Mouse (Mus musculus): ENCODE measurements around the gene Prrc2b.

Gene Prrc2b

DNA sequence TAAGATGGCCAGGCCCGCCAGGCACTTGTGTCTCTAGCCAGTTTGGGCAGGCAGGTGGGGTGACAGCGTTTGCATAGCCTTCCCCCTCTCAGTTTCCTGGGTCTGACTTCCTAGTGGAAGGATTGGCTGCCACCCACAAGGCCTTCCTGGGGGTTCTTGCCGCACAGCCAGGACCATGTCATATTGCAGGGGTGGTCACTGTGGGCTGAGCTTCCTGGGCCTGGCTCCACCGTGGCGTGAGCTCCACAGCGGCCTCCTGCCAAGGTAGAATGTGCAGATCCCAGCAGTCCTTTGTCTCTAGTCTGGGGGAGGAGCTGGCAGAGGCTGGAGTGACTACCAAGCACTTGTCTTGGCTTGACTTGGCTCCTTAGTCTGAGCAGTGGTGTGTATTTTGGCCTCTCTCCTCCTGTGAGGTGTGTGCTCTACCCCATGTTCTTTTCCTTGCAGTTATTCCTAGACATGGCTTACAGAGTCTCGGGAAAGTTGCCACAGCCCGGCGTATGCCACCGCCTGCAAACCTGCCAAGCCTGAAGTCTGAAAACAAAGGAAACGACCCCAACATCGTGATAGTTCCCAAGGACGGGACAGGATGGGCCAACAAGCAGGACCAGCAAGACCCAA, 31.9 kb downstream of the Prrc2b start:
- no peak for DNase-seq (ENCODE audit: low read depth, low spot score)

DNA sequence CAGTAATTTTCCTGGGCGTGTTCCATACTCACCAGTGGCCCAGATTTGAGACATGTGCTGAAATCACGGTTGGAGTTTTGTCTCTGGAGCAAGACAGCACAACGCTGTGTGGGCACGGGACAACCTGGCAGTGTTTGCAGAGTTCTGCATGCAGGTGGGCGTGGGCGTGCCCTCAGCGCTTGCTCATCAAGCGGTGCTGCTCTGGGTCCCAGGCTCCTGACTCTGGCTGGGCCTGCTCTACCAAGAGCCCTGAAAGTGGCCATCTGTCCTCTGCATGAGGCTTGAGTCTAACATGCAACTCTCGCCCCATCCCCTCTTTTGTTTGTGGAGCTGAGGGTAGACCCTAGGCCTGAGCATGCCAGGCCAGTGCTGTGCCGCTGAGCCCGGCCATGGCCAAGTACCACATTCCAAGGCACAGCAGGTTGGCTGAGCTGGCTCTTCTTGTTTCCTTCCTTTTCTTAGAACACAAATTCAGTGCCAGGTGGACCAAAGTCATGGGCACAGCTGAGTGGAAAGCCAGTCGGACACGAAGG, 36.2 kb downstream of the Prrc2b start:
- no peak for DNase-seq (ENCODE audit: low read depth, low spot score)

DNA sequence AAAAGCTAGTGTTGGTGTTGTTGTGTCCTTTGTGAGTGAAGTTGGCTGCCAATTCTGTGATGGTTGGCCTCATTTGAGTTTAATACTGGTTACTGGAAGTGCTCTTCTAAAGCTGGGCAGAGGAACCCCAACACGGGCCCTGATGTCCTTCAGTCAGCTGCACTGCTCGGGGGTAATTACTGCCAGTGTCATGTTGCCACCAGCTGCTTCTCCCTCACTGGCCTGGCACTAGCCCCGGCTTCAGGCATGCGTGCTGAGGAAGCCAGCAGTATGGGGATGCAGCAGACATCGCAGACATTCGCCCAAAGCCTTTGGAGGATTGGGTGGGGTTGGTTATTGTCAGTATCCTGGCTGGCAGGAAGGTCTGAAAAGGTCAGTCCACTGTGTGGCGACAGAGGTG, 36.8 kb downstream of the Prrc2b start:
- DNase-seq (ENCODE audit: low read depth, low spot score), result no peak

DNA sequence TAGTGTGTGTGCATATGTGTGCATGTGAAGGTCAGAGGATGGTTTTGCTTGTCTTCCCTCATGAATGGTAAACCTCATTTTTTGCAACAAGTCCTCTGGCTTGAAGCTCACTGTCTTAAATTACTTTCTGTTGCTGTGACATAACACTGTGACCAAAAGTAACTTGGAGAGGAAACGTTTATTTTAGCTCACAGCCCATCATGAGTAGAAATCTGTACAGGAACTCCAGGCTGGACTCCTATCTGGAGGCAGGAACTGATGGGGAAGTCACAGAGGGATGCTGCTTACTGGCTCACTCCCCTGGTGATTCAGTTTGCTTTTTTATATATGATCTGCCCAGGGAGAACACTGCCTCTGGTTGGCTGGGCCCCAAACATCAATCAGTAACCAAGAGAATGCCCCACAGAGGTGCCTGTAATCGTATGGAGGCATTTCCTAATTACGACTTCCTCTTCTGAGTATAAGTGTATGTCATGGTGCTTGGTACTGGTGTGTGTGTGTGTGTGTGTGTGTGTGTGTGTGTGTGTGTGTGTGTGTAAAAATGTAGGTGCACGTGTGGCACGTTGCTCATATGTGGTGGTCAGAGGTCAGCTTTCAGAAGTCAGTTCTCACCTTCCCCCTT, 38.3 kb downstream of the Prrc2b start:
- no peak for DNase-seq (ENCODE audit: low read depth, low spot score)

DNA sequence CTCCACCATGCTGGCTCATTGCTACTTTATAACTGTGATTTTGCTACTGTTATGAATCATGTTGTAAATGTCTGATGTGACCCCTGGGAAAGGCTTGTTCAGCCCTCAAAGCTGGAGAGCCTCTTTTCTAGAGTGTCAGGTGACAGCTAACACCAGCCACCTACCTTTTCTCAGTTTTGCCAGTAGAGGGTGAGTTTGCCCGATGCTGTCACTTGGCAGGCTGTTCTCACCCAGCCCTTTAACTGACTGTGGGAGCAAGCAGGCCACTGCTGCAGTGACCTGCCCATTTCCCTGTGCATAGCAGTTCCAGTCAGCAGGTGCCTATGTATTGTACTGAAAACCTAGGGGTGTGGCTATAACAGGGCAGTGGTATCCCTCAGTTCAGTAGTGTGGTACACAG, 39.7 kb downstream of the Prrc2b start:
- DNase-seq (ENCODE audit: low read depth, low spot score), result no peak

DNA sequence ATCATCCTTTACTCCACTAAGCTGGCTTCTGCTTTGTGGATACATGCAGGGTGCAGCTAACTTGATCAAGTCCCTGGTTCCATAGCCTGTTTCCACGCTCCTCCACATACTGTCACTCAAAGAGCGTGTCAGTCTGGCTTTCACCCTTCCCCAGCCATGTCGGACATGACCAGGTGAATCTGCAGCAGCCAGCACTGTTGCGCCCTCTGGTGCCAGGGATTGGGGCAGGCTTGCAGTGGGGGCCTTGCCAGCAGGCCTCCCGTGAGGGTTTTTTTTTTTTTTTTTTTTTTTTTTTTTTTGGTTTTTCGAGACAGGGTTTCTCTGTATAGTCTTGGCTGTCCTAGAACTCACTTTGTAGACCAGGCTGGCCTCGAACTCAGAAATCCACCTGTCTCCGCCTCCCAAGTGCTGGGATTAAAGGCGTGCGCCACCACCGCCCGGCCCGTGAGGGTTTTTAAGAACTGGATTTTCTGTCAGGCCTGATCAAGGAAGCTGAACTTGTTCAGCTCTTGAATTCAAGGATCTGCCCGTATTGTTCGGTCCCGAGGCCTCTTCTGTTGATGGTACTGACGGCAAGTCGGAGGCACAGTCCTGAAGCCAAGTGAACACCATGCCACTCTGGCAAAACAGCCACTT, 41.1 kb downstream of the Prrc2b start:
- no peak for DNase-seq (ENCODE audit: low read depth, low spot score)

DNA sequence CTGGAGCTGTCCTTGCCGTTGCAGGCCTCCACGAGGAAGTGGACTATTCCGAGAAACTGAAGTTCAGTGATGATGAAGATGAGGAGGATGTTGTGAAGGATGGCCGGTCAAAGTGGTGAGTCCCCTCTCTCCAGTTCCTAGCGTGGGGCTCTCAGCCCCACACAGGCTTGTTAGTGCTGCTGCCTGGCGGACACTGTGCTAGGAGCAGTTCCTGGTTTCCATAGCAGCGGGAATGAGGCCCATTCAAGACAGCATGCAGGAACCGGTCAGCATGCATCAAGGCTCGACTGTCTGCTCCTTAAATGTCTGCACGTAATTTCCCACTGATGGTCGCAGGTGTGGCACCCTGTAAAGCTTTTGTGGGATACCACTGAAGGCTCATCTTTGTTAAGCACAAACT, 48.1 kb downstream of the Prrc2b start:
- no peak for DNase-seq (ENCODE audit: low read depth, low spot score)

DNA sequence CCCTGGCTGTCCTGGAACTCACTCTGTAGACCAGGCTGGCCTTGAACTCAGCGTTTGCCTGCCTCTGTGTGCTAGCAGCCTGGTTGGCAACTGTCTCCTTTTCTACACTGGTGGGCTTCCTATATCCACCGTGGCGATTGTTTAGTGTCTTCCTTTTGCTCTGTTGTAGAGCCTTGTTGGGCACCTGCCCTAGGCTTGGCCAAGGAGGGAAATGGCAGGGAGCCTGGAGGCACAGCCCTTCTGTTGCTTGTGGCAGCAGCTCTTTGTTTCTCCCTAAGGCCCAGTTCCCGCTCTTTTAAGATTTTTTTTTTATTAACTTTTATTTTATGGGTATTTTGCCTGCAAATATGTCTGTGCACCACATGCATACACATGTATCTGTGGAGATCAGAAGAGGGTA, 49.2 kb downstream of the Prrc2b start:
- no peak for DNase-seq (ENCODE audit: low read depth, low spot score)

DNA sequence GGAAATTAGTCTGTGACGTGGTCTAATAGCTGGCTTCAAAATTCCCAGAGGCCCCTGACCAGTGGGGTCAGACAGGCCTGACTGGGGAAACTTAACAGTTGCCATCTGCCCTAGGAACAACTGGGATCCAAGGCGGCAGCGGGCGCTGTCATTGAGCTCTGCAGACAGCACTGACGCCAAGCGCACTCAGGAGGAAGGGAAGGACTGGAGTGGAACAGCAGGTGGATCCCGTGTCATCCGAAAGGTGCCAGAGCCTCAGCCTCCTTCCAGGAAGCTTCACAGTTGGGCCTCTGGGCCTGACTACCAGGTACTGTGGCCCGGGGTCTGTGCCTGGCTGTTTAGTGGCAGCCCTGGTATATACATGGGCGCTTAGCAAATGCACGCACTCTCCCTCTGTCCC, 49.8 kb downstream of the Prrc2b start:
- DNase-seq (ENCODE audit: low read depth, low spot score), result no peak

DNA sequence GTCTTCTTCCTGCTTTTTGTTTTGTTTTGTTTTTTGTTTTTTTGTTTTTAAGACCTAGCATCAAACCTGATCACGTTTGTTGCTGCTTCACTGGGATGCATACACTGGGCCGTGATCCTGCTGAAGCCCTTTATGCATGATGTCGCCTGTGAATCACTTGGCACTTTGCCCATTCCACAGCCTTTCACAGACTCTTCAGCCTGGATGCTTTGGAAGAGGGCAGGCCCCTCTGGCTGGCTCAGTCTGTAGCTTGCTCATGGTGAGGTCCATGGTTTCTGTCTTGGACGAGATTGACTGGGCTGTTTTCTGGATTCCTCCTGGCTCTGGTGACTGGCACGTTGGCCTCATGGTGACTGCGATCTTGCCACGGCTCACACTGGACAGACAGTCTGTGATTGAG, 50.6 kb downstream of the Prrc2b start:
- DNase-seq (ENCODE audit: low read depth, low spot score), result no peak

DNA sequence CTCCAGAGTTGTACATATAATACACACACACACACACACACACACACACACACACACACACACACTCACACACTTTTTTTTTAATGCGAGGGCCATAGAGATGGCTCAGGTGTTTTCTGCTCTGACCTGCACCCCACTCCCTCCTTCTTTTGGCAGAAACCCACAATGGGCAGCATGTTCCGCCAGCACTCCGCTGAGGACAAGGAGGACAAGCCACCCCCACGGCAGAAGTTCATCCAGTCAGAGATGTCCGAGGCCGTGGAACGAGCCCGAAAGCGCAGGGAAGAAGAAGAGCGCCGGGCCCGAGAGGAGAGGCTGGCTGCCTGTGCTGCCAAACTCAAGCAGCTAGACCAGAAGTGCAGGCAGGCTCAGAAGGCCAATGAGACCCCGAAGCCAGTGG, 53.0 kb downstream of the Prrc2b start:
- DNase-seq (ENCODE audit: low read depth, low spot score), result no peak

DNA sequence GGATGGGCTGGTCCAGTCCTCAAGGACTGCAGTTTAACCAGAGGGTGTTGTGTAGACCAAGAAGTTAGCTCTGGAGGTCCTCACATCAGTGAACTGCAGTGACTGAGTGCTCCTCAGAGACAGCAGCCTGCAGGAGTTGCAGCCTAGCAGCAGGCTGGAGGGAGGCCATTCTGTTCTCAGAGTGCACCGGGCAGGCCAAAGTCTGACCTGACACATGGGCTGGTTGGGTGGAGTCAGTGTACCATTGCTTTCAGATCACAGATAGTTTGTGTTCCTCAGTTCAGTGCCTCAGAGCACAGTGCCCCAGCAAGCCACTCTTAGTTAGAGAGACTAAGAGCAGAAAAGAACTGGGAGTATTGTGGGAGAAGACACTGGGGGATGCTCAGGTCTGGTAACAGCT, 56.8 kb downstream of the Prrc2b start:
- no peak for DNase-seq (ENCODE audit: low read depth, low spot score)

DNA sequence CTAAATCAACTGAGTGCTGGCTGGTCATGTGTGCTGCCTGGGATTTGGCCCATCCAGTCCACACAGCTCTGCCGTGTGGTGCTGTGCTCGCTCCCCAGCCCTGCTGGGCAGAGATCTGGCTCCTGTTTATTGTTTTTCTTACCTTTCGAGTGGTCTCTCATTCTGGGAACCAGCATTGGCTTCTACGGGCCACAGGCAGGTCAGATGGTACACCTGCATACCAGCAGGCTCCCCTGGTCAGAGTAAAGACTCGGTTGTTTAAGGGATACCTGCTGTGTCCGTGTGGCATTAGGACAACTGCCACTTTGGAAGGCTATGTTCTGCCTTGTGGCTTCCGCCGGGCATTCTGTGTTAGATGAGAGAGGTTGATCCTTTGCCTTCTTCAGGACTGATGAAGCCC, 60.8 kb downstream of the Prrc2b start:
- no peak for DNase-seq (ENCODE audit: low read depth, low spot score)

DNA sequence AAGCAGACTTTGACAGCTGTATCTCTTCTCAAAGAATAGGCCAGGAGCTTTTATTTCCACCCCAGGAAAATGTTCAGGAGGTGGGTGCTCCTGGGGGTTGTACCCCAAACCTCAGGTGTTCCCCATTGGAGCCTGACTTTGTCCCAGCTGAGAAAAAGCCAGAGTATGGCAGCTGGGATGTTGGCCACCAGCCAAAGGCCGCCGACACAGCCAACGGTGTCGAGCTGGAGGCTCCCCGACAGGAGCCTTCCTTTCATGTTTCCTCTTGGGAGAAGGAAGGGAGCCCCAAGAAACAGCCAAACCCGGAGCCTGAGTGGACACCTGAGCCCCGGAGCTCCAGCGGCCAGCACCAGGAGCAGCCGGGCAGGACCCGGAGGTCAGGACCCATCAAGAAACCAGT, 62.1 kb downstream of the Prrc2b start:
- DNase-seq (ENCODE audit: low read depth, low spot score), result no peak

DNA sequence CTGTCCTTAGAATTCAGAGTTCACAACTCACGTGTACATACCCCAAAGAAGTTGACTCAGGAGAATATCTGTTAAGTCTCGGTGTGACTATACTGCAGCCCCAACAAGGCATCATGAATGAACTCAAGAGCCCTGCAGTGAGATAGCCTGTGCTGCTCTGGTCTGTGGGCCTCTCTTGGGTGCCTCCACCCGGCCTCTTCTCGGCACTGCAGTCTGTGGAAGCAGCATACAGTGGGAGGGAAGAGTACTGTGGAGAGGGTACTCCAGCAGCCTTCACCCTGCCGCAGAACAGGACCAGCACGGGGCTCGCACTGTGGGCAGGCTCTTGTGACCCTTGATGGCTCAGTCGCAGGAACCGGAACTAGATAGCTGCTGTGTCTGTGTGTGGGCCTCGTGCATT, 64.7 kb downstream of the Prrc2b start:
- DNase-seq (ENCODE audit: low read depth, low spot score), result no peak

DNA sequence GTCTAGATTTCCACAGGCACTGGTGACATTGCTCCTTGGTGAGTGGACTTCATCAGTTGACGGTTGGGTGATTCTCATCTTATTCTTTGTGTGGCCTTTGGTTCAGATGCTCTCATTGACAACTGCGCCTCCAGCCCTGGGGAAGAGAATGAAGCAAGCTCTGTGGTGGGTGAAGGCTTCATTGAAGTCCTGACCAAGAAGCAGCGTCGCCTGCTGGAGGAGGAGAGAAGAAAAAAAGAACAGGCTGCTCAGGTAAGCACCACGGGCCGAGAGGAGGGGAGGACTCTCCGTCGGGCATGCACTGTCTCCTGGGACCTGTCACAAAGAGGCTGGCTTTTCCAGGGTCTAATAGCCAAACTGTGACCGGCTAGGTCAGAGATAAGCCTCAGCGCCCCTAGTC, 65.6 kb downstream of the Prrc2b start:
- no peak for DNase-seq (ENCODE audit: low read depth, low spot score)

DNA sequence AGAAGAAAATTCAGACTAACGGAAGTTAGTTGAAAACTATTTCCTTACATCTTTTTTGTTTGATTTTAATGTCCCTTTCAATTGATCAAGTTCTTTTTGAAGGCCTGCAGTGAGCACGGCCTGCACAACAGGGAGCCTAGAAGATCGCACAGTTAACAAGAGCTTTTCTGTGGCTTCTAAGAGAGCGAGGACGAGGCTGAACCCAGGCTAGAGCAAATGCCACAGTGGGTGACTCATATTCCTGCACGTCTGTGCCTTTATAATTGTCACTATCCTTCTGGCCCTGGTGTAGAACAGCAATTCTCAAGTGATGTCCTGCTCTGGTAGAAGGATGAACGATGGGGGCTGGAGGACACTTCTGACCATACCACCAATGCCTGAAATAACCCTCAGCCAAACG, 66.8 kb downstream of the Prrc2b start:
- no peak for DNase-seq (ENCODE audit: low read depth, low spot score)

DNA sequence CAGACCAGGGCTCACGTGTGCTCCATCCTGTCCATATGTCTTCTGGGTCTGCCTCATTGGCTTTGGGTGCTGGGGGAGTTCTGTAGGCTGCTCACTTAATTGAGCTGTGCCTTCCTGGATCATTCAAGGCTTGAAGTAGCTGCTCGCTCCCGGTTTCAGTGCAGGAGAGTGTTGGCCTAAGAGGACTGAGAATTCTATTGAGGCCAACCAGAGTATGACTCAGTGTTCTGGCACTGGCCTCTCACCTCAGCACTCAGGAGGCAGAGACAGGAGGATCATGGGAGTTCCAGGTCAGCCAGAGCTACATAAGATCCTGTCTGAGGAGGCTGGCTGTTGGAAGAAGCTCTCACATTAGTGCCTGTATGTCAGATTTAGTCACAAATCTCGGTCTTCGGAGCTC, 67.2 kb downstream of the Prrc2b start:
- DNase-seq (ENCODE audit: low read depth, low spot score), result no peak

DNA sequence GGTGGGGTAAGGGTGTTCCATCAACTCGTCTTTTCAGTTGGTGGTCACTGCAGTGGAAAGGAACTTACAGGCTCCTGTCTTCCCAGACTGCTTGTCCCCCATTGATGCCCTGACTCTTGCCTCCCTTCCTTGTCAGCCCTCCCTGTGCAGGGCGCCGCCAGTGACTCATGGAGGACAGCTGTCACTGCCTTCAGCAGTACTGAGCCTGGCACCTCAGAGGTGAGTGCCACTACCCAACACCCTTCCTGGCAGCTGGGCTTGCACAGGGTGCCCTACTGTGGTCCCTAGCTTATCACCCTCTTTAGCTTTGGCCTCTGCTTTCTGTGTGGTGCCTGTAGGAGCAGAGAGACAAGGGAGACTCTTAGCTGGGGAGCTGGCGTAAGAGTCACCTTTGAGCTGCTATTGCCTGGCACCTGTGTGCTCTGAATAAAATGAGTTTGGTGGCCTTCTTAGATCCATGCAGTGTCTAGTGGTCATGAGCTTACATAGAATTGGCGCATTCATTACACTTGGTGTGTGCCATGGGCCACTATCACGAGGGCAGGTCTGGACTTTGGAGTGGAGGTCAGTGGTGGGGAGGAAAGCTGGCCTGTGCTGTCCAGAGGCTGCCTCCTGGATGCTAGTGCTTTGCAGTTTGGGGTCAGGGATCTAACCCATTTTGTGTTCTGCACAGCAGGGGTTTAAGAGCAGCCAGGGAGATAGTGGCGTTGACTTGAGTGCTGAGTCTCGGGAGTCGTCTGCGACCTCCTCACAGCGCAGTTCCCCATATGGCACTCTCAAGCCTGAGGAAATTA, 67.9 kb downstream of the Prrc2b start:
- no peak for DNase-seq (ENCODE audit: low read depth, low spot score)

DNA sequence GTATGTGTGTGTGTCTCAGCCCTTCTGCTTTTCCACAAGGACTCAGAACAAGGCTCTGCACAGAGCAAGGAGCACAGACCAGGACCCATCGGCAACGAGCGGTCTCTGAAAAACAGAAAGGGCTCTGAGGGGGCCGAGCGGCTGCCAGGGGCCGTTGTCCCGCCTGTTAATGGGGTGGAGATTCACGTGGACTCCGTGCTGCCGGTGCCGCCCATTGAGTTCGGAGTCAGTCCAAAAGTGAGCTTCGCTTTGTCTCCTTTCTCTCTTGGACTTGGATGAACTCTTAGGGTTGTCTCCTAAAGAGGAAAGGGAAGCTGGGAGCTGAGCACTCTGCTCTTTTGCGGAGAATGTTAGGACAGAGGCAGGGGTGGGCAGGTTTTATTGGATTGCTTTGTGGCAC, 68.6 kb downstream of the Prrc2b start:
- no peak for DNase-seq (ENCODE audit: low read depth, low spot score)

DNA sequence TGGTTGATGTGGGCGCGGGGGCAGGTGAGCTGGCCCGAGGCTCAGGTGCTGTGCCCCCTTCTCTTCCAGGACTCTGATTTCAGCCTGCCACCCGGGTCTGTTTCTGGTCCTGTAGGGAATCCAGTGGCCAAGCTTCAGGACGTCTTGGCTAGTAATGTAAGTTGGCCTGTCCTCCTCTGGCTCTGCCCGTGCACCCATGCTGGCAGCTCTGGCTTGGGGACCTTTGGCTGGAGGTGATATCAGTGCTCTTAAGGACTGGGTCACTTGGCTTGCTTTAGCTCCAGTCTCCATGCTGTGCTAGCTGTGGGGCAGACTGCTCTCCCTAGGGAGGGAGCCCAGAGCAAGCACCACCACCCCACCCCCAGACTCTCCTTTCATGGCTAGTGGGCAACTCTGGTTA, 69.1 kb downstream of the Prrc2b start:
- DNase-seq (ENCODE audit: low read depth, low spot score), result no peak

DNA sequence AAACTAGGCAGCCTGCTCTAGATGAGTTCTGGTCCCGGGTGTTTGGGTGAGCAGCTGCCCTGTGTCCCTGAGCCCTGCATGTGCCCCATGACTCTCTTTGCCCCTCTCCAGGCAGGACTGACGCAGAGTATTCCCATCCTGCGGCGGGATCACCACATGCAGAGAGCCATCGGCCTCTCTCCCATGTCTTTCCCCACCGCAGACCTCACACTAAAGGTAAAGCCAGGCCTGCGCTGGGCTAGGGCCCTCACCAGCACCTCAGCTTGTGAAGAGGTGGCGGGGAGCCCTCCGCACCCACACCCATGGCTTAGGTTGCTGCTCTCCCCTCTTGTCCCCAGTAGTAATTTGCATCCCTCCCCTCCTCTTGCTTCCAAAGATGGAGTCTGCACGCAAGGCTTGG, 70.1 kb downstream of the Prrc2b start:
- no peak for DNase-seq (ENCODE audit: low read depth, low spot score)

All from retina, adult 2 months (tissue).